Mouse (Mus musculus): ENCODE data around the gene Nhp2. TPM values are rescaled to one million over a fixed set of nuclear protein-coding genes. Genes with fewer than 3 reads are reported as not detected.
"Not testable (repeated sequence)": the region's sequence is repeated elsewhere in the genome, so short reads cannot be mapped to it uniquely, and the experiment has no call there.

Gene Nhp2
- total and polyA plus RNA-seq, 3 experiments, result 649 to 6,489 (median 739) TPM

- H3K27me3 ChIP-seq (ENCODE audit: control insufficient read depth in 1 of 2, insufficient read depth in 2 of 2, low read length in 2 of 2), result no peaks in the 10 kb centered on the region
Measured at GRCm38 (mm10) chr11:51658705-51659104, 39.2 kb downstream of the Nhp2 start.

GRCm38 (mm10) chr11:51661867-51662365, 42.4 kb downstream of the Nhp2 start:
- TF ChIP-seq MEF2A (IDR thresholded peaks at IDR 0.05; ENCODE audit: extremely low read depth, insufficient replicate concordance, low read depth, low read length, poor library complexity, severe bottlenecking), result no peak
- TF ChIP-seq MYB (IDR thresholded peaks at IDR 0.05; ENCODE audit: low read depth, low read length), result no peak
- TF ChIP-seq ZNF384 (IDR thresholded peaks at IDR 0.05; ENCODE audit: low read depth, low read length), result no peak
- Histone ChIP-seq H3K9ac (ENCODE audit: control insufficient read depth, low read depth, low read length, poor library complexity, severe bottlenecking) (no peak overlapping the region), H3K27me3 (ENCODE audit: control insufficient read depth in 1 of 2, insufficient read depth in 2 of 2, low read length in 2 of 2) (no peaks in the 10 kb centered on the region)

More at GRCm38 (mm10) chr11:51658705-51659104, 39.2 kb downstream of the Nhp2 start:
- H3K9me3 ChIP-seq (replicated peaks; ENCODE audit: insufficient read depth, low read length), result no peaks in the 10 kb centered on the region
- H3K36me3 ChIP-seq (ENCODE audit: control insufficient read depth in 1 of 2, insufficient read depth in 2 of 2, low read length in 2 of 2), result peaks cover 0 to 11% of the 10 kb centered on the region in 2 experiments; a peak in 2 of 4 replicates
- peaks cover 8 to 15% of the 10 kb centered on the region in 2 experiments for H3K4me1 ChIP-seq (ENCODE audit: control insufficient read depth in 1 of 2, insufficient read depth in 2 of 2, low read length in 2 of 2)
- peak; percentile 79 for DNase-seq (ENCODE audit: low read depth, low spot score)
- no peak overlapping the region for H3K27ac ChIP-seq (ENCODE audit: control insufficient read depth, low read depth, low read length)
- H3K79me2 ChIP-seq (ENCODE audit: control insufficient read depth, insufficient read depth, low read length, poor library complexity), result no peaks in the 10 kb centered on the region
- no peak overlapping the region for H3K4me3 ChIP-seq (ENCODE audit: control insufficient read depth in 1 of 2, insufficient read depth in 1 of 2, low read depth in 2 of 2, low read length in 2 of 2)
- TF ChIP-seq MYC (IDR thresholded peaks at IDR 0.05; ENCODE audit: low read depth, low read length) (no peak; the same call in 1 of the 2 replicates), USF1 (IDR thresholded peaks at IDR 0.05; ENCODE audit: low read depth, low read length) (peak; percentile 87), USF2 (IDR thresholded peaks at IDR 0.05; ENCODE audit: borderline replicate concordance in 1 of 2, insufficient read depth in 1 of 2, low read depth in 1 of 2, low read length in 2 of 2) (peak in 1 of 2 experiments; percentile 41; a peak in 1 of 4 replicates), MAX (IDR thresholded peaks at IDR 0.05; ENCODE audit: low read length) (peak; percentile 43), TCF12 (IDR thresholded peaks at IDR 0.05; ENCODE audit: low read depth, low read length) (0 out of 2 replicates have a peak, but pooled peaks have one; percentile 17)
- H3K9ac ChIP-seq (ENCODE audit: control insufficient read depth, low read depth, low read length, poor library complexity, severe bottlenecking), result no peak overlapping the region

GRCm38 (mm10) chr11:51662632-51663031, 43.1 kb downstream of the Nhp2 start:
- Histone ChIP-seq H3K9ac (ENCODE audit: control insufficient read depth, low read depth, low read length, poor library complexity, severe bottlenecking) (no peak overlapping the region), H3K9me3 (replicated peaks; ENCODE audit: insufficient read depth, low read length) (no peaks in the 10 kb centered on the region), H3K27me3 (ENCODE audit: control insufficient read depth in 1 of 2, insufficient read depth in 2 of 2, low read length in 2 of 2) (no peaks in the 10 kb centered on the region), H3K4me1 (ENCODE audit: control insufficient read depth in 1 of 2, insufficient read depth in 2 of 2, low read length in 2 of 2) (peaks cover 8 to 15% of the 10 kb centered on the region in 2 experiments), H3K36me3 (ENCODE audit: control insufficient read depth in 1 of 2, insufficient read depth in 2 of 2, low read length in 2 of 2) (peaks cover 0 to 11% of the 10 kb centered on the region in 2 experiments; a peak in 2 of 4 replicates), H3K79me2 (ENCODE audit: control insufficient read depth, insufficient read depth, low read length, poor library complexity) (no peaks in the 10 kb centered on the region), H3K27ac (ENCODE audit: control insufficient read depth, low read depth, low read length) (no peak overlapping the region), H3K4me3 (ENCODE audit: control insufficient read depth in 1 of 2, insufficient read depth in 1 of 2, low read depth in 2 of 2, low read length in 2 of 2) (no peak overlapping the region)
- DNase-seq (ENCODE audit: low read depth, low spot score), result no peak
- TF ChIP-seq USF2 (IDR thresholded peaks at IDR 0.05; ENCODE audit: borderline replicate concordance in 1 of 2, insufficient read depth in 1 of 2, low read depth in 1 of 2, low read length in 2 of 2) (no peak), ZNF384 (IDR thresholded peaks at IDR 0.05; ENCODE audit: low read depth, low read length) (no peak)

More at GRCm38 (mm10) chr11:51661867-51662365, 42.4 kb downstream of the Nhp2 start:
- no peak for DNase-seq (ENCODE audit: low read depth, low spot score)
- H3K4me1 ChIP-seq (ENCODE audit: control insufficient read depth in 1 of 2, insufficient read depth in 2 of 2, low read length in 2 of 2), result peaks cover 8 to 15% of the 10 kb centered on the region in 2 experiments
- no peaks in the 10 kb centered on the region for H3K79me2 ChIP-seq (ENCODE audit: control insufficient read depth, insufficient read depth, low read length, poor library complexity)
- no peaks in the 10 kb centered on the region for H3K9me3 ChIP-seq (replicated peaks; ENCODE audit: insufficient read depth, low read length)
- peaks cover 0 to 11% of the 10 kb centered on the region in 2 experiments; a peak in 2 of 4 replicates for H3K36me3 ChIP-seq (ENCODE audit: control insufficient read depth in 1 of 2, insufficient read depth in 2 of 2, low read length in 2 of 2)
- no peak overlapping the region for H3K27ac ChIP-seq (ENCODE audit: control insufficient read depth, low read depth, low read length)
- H3K4me3 ChIP-seq (ENCODE audit: control insufficient read depth in 1 of 2, insufficient read depth in 1 of 2, low read depth in 2 of 2, low read length in 2 of 2), result no peak overlapping the region

DNA sequence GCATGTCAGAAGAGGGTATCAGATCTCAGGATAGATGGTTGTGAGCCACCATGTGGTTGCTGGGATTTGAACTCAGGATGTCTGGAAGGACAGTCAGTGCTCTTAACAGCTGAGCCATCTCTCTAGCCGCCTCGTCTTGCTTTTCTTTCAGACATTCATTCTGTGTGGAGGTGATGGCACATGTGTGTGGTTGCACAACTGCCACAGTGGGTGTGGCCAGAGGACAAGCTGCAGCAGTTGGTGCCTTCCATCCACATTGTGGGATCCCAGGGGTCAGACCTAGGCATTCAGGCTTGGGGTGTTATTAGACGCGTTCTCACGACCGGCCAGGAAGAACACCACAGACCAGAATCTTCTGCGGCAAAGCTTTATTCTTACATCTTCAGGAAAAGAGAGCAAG, 45.2 kb downstream of the Nhp2 start:
- H3K9me3 ChIP-seq (replicated peaks; ENCODE audit: insufficient read depth, low read length), result not testable (repeated sequence)

More for the DNA sequence above, 45.2 kb downstream of the Nhp2 start:
- DNase-seq (ENCODE audit: low read depth, low spot score); H3K4me1 ChIP-seq (ENCODE audit: control insufficient read depth in 1 of 2, insufficient read depth in 2 of 2, low read length in 2 of 2); H3K4me3 ChIP-seq (ENCODE audit: control insufficient read depth in 1 of 2, insufficient read depth in 1 of 2, low read depth in 2 of 2, low read length in 2 of 2); H3K27me3 ChIP-seq (ENCODE audit: control insufficient read depth in 1 of 2, insufficient read depth in 2 of 2, low read length in 2 of 2); H3K36me3 ChIP-seq (ENCODE audit: control insufficient read depth in 1 of 2, insufficient read depth in 2 of 2, low read length in 2 of 2); H3K9ac ChIP-seq (ENCODE audit: control insufficient read depth, low read depth, low read length, poor library complexity, severe bottlenecking); H3K79me2 ChIP-seq (ENCODE audit: control insufficient read depth, insufficient read depth, low read length, poor library complexity); H3K27ac ChIP-seq (ENCODE audit: control insufficient read depth, low read depth, low read length): not testable (repeated sequence)

All from MEL (cell line).